Mouse (Mus musculus) liver, postnatal 0 days (tissue): ENCODE results near the gene Stk32c.

Experiments
- CTCF ChIP-seq: sonication (generic); IDR thresholded peaks from 2 replicates; pipeline ENCODE4 v1.5.1; 2016; ENCODE audit warnings: antibody characterized with exemption, low read depth
- EP300 ChIP-seq: IDR thresholded peaks from 2 replicates; pipeline ENCODE4 v1.6.1; 2016; ENCODE audit warnings: antibody characterized with exemption, low read depth, mild to moderate bottlenecking

GRCm38 (mm10) chr7:139221856-139222255 is 8.7 kb upstream of the Stk32c start:
- TF ChIP-seq CTCF, result no peak
- no peak for TF ChIP-seq EP300
